Mouse (Mus musculus) thymus, postnatal 0 days (tissue): ENCODE results near the gene Vil1. TPM values are rescaled to one million over a fixed set of nuclear protein-coding genes. Genes with fewer than 3 reads are reported as not detected.
A peak's percentile ranks its signal among the peaks of the same experiment; 100 is the strongest.

ENCODE experiments used
- DNase-seq: peaks from one replicate; pipeline ENCODE4 v3.0.0-alpha.2; 2015; ENCODE audit warnings: low spot score
- microRNA counts: library from miRNA; unstranded; fragments of <30 nt; microRNA quantifications from one replicate; lab custom pipeline; 2015
- microRNA-seq: library from miRNA; unstranded; fragments of <30 nt; microRNA quantifications from one replicate; pipeline ENCODE4, GENCODE M21; 2016; ENCODE audit warnings: borderline number of aligned reads
- polyA plus RNA-seq: library from polyadenylated mRNA; unstranded; fragments of >200 nt; fragmentation: Nextera tagmentation; extraction: Ambion mirVana; gene quantifications from 2 replicates; pipeline ENCODE4 v1.2.1, GENCODE M21; 2015

Gene Vil1
- polyA plus RNA-seq, 1 experiment from 2014 or later: 0.29 TPM

- DNase-seq: no peak
These were observed 2.7 kb downstream of the Vil1 start for GRCm38 (mm10) chr1:74411753-74412325.

GRCm38 (mm10) chr1:74412711-74413110, 3.5 kb downstream of the Vil1 start:
- no peak for DNase-seq

GRCm38 (mm10) chr1:74415143-74415542, 6.0 kb downstream of the Vil1 start:
- DNase-seq: peak; percentile 26

- no peak for DNase-seq
These were observed 9.7 kb downstream of the Vil1 start for GRCm38 (mm10) chr1:74418747-74419439.

GRCm38 (mm10) chr1:74419440-74419794, 10.2 kb downstream of the Vil1 start:
- DNase-seq: no peak

- DNase-seq: no peak
These were observed 14.0 kb downstream of the Vil1 start for GRCm38 (mm10) chr1:74423147-74423546.

- no peak for DNase-seq
These were observed 16.7 kb downstream of the Vil1 start for GRCm38 (mm10) chr1:74425845-74426244.

- no peak for DNase-seq
These were observed 24.0 kb downstream of the Vil1 start for GRCm38 (mm10) chr1:74433220-74433619.

- no peak for DNase-seq
These were observed 25.4 kb downstream of the Vil1 start for GRCm38 (mm10) chr1:74434596-74434995.

- peak; percentile 27 for DNase-seq
These were observed 26.4 kb downstream of the Vil1 start for GRCm38 (mm10) chr1:74435563-74435962.

GRCm38 (mm10) chr1:74437702-74438427, 28.7 kb downstream of the Vil1 start:
- DNase-seq: no peak

- DNase-seq: no peak
These were observed 30.1 kb downstream of the Vil1 start for GRCm38 (mm10) chr1:74439166-74439876.

GRCm38 (mm10) chr1:74444538-74444937, 35.4 kb downstream of the Vil1 start:
- DNase-seq: no peak

- peak; percentile 52 for DNase-seq
These were observed 43.5 kb downstream of the Vil1 start for GRCm38 (mm10) chr1:74452611-74453045.

- DNase-seq: peak; percentile 35
These were observed 51.1 kb downstream of the Vil1 start for GRCm38 (mm10) chr1:74460273-74460672.

MicroRNAs within 50 kb of the gene (microRNA counts, 519-probe panel; counts per million panel counts)
- microRNA mmu-miR-26b (lab: Ali Mortazavi, UCI): 6,357 counts per million, percentile 91 among the panel's probes with 10 or more counts

Small RNA genes within 50 kb of the gene (microRNA-seq; reads per million reads assigned to microRNA genes)
- 74,738 reads per million, percentile 100 among the genes with 10 or more reads in this experiment for gene Mir26b

Other genes with a start within 250 kb of the Vil1 start
- not detected in 2 replicates for gene Cxcr1, start 214.7 kb upstream of the Vil1 start, polyA plus RNA-seq
- gene Arpc2, start 173.3 kb upstream of the Vil1 start, polyA plus RNA-seq: 648 and 659 TPM in 2 replicates
- gene Gpbar1, start 130.8 kb upstream of the Vil1 start, polyA plus RNA-seq: 0.35 and 0.92 TPM in 2 replicates
- gene Aamp, start 124.6 kb upstream of the Vil1 start, polyA plus RNA-seq: 195 and 200 TPM in 2 replicates
- 84.9 and 93.3 TPM in 2 replicates for gene Pnkd, start 124.4 kb upstream of the Vil1 start, polyA plus RNA-seq
- gene Tmbim1, start 103.8 kb upstream of the Vil1 start, polyA plus RNA-seq: 10.9 and 12.2 TPM in 2 replicates
- gene Catip, start 47.3 kb upstream of the Vil1 start, polyA plus RNA-seq: 0.20 and 0.33 TPM in 2 replicates
- gene Slc11a1, start 34.2 kb upstream of the Vil1 start, polyA plus RNA-seq: 5.6 and 6.1 TPM in 2 replicates
- 55.5 and 56.1 TPM in 2 replicates for gene Ctdsp1, start 17.9 kb upstream of the Vil1 start, polyA plus RNA-seq
- gene Cnot9, start 96.7 kb downstream of the Vil1 start, polyA plus RNA-seq: 63.2 and 66.6 TPM in 2 replicates
- gene Plcd4, start 133.5 kb downstream of the Vil1 start, polyA plus RNA-seq: 0.53 and 1.1 TPM in 2 replicates
- 20.8 and 21.9 TPM in 2 replicates for gene Usp37, start 134.9 kb downstream of the Vil1 start, polyA plus RNA-seq
- 4.3 and 4.7 TPM in 2 replicates for gene Zfp142, start 178.9 kb downstream of the Vil1 start, polyA plus RNA-seq
- 14.0 and 14.2 TPM in 2 replicates for gene Bcs1l, start 178.9 kb downstream of the Vil1 start, polyA plus RNA-seq
- 27.7 and 29.7 TPM in 2 replicates for gene Rnf25, start 192.0 kb downstream of the Vil1 start, polyA plus RNA-seq
- 1.3 and 2.0 TPM in 2 replicates for gene Stk36, start 192.1 kb downstream of the Vil1 start, polyA plus RNA-seq